In the genomic region with DNA sequence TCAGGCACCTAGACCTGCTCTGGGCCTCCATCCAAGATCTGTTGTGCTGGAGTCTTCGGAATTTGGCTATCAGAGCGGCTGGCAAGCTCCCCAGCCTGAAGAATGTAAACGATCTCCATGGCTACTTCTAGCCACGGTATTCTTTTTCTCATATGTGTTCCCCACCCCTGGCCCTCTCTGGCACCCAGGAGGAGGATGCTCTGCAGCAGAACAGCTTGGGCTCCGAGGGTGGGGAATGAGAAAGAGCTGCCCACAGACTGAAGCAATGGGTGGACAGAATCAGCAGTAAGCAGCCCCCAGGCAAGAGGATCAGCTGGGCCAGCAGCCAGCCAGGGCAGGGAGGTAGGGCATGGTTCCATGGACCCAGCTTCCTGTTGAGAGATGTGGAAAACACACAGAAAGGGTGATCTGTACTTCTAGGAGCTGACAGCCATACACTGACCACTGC, we compare ENCODE assay signal across 8 mouse cellular contexts.
DNase-seq lines count a peak whose midpoint lies in the region; ATAC-seq and TF ChIP-seq lines count a peak whose summit lies in the region.

No protein-coding gene starts in this region.

- no peak overlapping the region for H3K9ac ChIP-seq in heart, adult 2 months (ENCODE audit: low read depth, low read length)
- no peak overlapping the region for H3K9ac ChIP-seq in stomach, postnatal 0 days (ENCODE audit: low read length)

- H3K4me2 ChIP-seq in stomach, postnatal 0 days (replicated peaks; ENCODE audit: low read depth), result no peak overlapping the region; the same call in 1 of the 2 replicates

- peak; percentile 33 for DNase-seq in adrenal gland, adult 8-10 months
- DNase-seq in adrenal gland, postnatal 4 days (ENCODE audit: low spot score in 2 of 2), result no peak
- peak; percentile 83 for DNase-seq in cerebellum, adult 8-10 months
- DNase-seq in heart, adult 2 months, result peak; percentile 55 to 78
- peak; percentile 51 for DNase-seq in kidney, postnatal 25 days
- DNase-seq in lung, postnatal 36 days, result peak; percentile 81
- peak; percentile 41 for DNase-seq in stomach, postnatal 0 days (ENCODE audit: low spot score)
- no peak for DNase-seq in embryo, embryonic 11 days

- ATAC-seq in stomach, postnatal 0 days (ENCODE audit: low FRiP score, low TSS enrichment), result peak; percentile 68

- no peak for TF ChIP-seq CTCF in heart, adult 2 months (IDR thresholded peaks at IDR 0.05)
- TF ChIP-seq CTCF in stomach, postnatal 0 days (IDR thresholded peaks at IDR 0.05; ENCODE audit: low read depth), result no peak

- H3K79me2 ChIP-seq in heart, adult 2 months (replicated peaks; ENCODE audit: control insufficient read depth, insufficient read depth, low read length), result no peaks in the 10 kb centered on the region; the same call in 1 of the 2 replicates

- H3K4me1 ChIP-seq in heart, adult 2 months (ENCODE audit: control insufficient read depth, insufficient read depth, low read length), result peaks cover 14% of the 10 kb centered on the region
- no peaks in the 10 kb centered on the region for H3K4me1 ChIP-seq in stomach, postnatal 0 days (replicated peaks; ENCODE audit: control insufficient read depth, insufficient read depth)

- H3K27me3 ChIP-seq in heart, adult 2 months (ENCODE audit: control insufficient read depth, insufficient read depth, low read length), result no peaks in the 10 kb centered on the region
- no peaks in the 10 kb centered on the region for H3K27me3 ChIP-seq in stomach, postnatal 0 days (ENCODE audit: control insufficient read depth, insufficient read depth, low read length)

- WGBS in heart, adult 2 months, result 10% methylated on average over 5 of the region's 5 CpGs
- WGBS in stomach, postnatal 0 days, result 16% methylated on average over 5 of the region's 5 CpGs

- TF ChIP-seq EP300 in heart, adult 2 months (IDR thresholded peaks at IDR 0.05; ENCODE audit: insufficient read depth, low read depth, low read length), result no peak
- TF ChIP-seq EP300 in stomach, postnatal 0 days (optimal IDR thresholded peaks at IDR 0.05), result no peak

- H3K4me3 ChIP-seq in heart, adult 2 months, result no peak overlapping the region
- no peak overlapping the region for H3K4me3 ChIP-seq in stomach, postnatal 0 days (ENCODE audit: low read depth, low read length)

- H3K9me3 ChIP-seq in stomach, postnatal 0 days (ENCODE audit: control insufficient read depth, low read length), result no peaks in the 10 kb centered on the region

- no peak overlapping the region for H3K27ac ChIP-seq in heart, adult 2 months
- H3K27ac ChIP-seq in stomach, postnatal 0 days (replicated peaks), result no peak overlapping the region

- intact Hi-C loops in heart, adult 2 months (cut with DNase I), result no loop called here

- TF ChIP-seq POLR2A in heart, adult 2 months (IDR thresholded peaks at IDR 0.05; ENCODE audit: insufficient read depth, low read depth, low read length), result no peak

- no peaks in the 10 kb centered on the region for H3K36me3 ChIP-seq in heart, adult 2 months (ENCODE audit: control insufficient read depth, insufficient read depth, low read length)
- H3K36me3 ChIP-seq in stomach, postnatal 0 days (ENCODE audit: control insufficient read depth, insufficient read depth, low read length), result no peaks in the 10 kb centered on the region

Comparison
In these comparisons a context has a peak if more than half of its experiments do, and no peak if none do; other contexts are left out.
1. DNase-seq: peak in adrenal gland, adult 8-10 months (single experiment), cerebellum, adult 8-10 months (single experiment), heart, adult 2 months (2 of 2), kidney, postnatal 25 days (2 of 2), lung, postnatal 36 days (single experiment) and stomach, postnatal 0 days (single experiment); none in adrenal gland, postnatal 4 days (0 of 2) and embryo, embryonic 11 days (single experiment).